Mouse (Mus musculus) forebrain, embryonic 14.5 days (tissue): ENCODE measurements around the gene Stk24. TPM values are rescaled to one million over a fixed set of nuclear protein-coding genes. Genes with fewer than 3 reads are reported as not detected.

Experiments used
- ATAC-seq: fragments of 200-750 bp; cut with Nextera tagmentation; 2 replicates; pipeline ENCODE4 v1.8.0; 2017; ENCODE audit warnings: mild to moderate bottlenecking, moderate library complexity
- DNase-seq: peaks from one replicate; pipeline ENCODE4 v3.0.0-alpha.2; 2015; ENCODE audit warnings: low spot score
- H3K27ac ChIP-seq: fragments of 300-500 bp; sonication (generic); 2 replicates; pipeline ENCODE4 v1.5.1; 2014; ENCODE audit warnings: low read depth, mild to moderate bottlenecking, control low read depth, low read length, moderate library complexity
- H3K27me3 ChIP-seq: fragments of 300-500 bp; sonication (generic); replicated peaks from 2 replicates; pipeline ENCODE4 v1.6.1; 2014; ENCODE audit warnings: low read length, control low read depth, mixed read lengths; ENCODE audit not compliant: control insufficient read depth, insufficient read depth
- H3K36me3 ChIP-seq: fragments of 300-500 bp; sonication (generic); 2 replicates; pipeline ENCODE4 v1.6.1; 2014; ENCODE audit warnings: low read length, control low read depth; ENCODE audit not compliant: control insufficient read depth, insufficient read depth
- H3K4me1 ChIP-seq: fragments of 300-500 bp; sonication (generic); 2 replicates; pipeline ENCODE4 v1.6.1; 2014; ENCODE audit warnings: antibody characterized with exemption, low read length, control low read depth; ENCODE audit not compliant: control insufficient read depth, insufficient read depth
- H3K4me2 ChIP-seq: fragments of 300-500 bp; sonication (generic); 2 replicates; pipeline ENCODE4 v1.6.1; 2014; ENCODE audit warnings: mild to moderate bottlenecking, control low read depth, low read length
- H3K4me3 ChIP-seq: fragments of 300-500 bp; sonication (generic); 2 replicates; pipeline ENCODE4 v1.5.1; 2014; ENCODE audit warnings: low read depth, low read length, control low read depth
- H3K9ac ChIP-seq: fragments of 300-500 bp; sonication (generic); 2 replicates; pipeline ENCODE4 v1.6.1; 2014; ENCODE audit warnings: mild to moderate bottlenecking, low read length, control low read depth, moderate library complexity
- H3K9me3 ChIP-seq: fragments of 300-500 bp; sonication (generic); replicated peaks from 2 replicates; pipeline ENCODE4 v1.6.1; 2016; ENCODE audit warnings: low read length, control low read depth, mixed read lengths; ENCODE audit not compliant: control insufficient read depth
- WGBS: fragments of 180-500 bp; shearing (Covaris S2); extraction: QIAGEN DNeasy Blood & Tissue Kit; methylation state at CpG from one replicate; pipeline ENCODE4 v1.1.7; 2014; 5-methylcytosine and 5-hydroxymethylcytosine counted together
- polyA plus RNA-seq: library from polyadenylated mRNA; unstranded; fragments of >200 nt; fragmentation: Nextera tagmentation; extraction: Ambion mirVana; gene quantifications from 2 replicates; pipeline ENCODE4 v1.2.1, GENCODE M21; 2014

The Stk24 gene
- polyA plus RNA-seq, 1 experiment from 2014 or later = 20.8 TPM

DNA sequence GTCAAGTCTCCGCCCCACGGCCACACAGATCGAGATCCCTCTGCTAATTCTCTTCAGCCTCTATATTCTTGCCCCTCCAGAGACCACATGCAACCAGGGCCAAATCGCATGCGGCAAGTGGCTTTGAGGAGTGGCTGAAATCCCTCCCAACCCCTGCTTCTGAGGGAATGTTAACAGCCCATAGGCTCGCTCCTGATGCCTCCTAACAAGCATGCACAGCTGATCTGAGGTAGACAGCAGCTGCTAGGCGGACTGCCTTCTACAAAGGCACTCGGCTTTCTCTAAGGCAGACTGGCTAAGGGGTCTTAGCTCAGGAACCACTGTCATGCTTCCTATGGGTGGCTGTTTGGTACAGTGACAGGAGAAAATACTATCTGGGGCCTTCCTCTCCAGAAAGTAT lies 20.0 kb downstream of the Stk24 start:
- Histone ChIP-seq H3K36me3 (no peaks in the 10 kb centered on the region), H3K4me2 (no peak overlapping the region), H3K9me3 (no peaks in the 10 kb centered on the region), H3K27ac (no peak overlapping the region), H3K4me3 (no peak overlapping the region), H3K4me1 (no peaks in the 10 kb centered on the region), H3K9ac (no peak overlapping the region), H3K27me3 (no peaks in the 10 kb centered on the region)
- DNase-seq (no peak), ATAC-seq (no peak)
- 82% methylated on average over 8 of the region's 8 CpGs for WGBS

DNA sequence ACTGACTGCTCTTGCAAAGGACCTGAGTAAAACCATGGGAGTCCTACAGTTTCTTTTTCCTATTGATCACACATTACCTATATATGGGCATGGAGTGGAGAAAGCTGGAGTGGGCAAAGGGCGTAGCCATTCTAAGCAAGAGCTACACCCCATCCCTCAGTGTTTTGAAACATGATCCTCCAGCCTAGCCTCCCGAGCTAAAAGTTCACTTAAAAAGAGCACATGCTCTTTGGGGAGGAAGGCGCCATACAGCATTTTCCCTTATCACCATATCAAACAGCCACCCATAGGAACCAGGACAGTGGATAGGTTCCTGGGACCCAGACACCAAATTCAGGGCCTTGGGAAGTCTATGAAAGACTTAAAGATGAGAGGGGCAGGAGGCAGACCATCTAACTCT lies 20.8 kb downstream of the Stk24 start:
- no peak overlapping the region for H3K4me3 ChIP-seq
- H3K9me3 ChIP-seq = no peaks in the 10 kb centered on the region
- H3K27ac ChIP-seq = no peak overlapping the region
- no peak overlapping the region for H3K4me2 ChIP-seq
- H3K9ac ChIP-seq = no peak overlapping the region
- ATAC-seq (no peak), DNase-seq (no peak)
- 56% methylated on average over 3 of the region's 3 CpGs for WGBS
- H3K27me3 ChIP-seq = no peaks in the 10 kb centered on the region
- no peaks in the 10 kb centered on the region for H3K36me3 ChIP-seq
- no peaks in the 10 kb centered on the region for H3K4me1 ChIP-seq

DNA sequence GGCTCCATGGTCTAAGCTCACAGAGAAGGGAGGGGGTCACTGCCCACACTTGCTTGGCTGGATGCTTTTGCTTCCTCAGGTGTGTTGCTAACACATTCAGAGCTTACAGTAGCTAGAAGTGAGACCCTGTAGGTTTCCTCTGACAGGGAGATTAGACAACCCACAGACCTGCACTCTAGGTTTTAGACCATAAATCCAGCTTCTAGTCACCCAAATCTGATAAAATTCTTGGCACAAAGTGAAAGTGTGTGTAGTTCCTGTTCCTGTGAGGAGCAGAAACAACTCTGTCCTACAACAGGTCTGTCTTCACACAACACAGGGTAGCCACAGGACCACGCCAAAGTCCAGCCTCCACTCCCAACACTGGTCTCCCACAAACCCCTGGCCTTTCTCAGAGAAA lies 21.5 kb downstream of the Stk24 start:
- no peaks in the 10 kb centered on the region for H3K36me3 ChIP-seq
- ATAC-seq = no peak
- no peaks in the 10 kb centered on the region for H3K9me3 ChIP-seq
- DNase-seq = no peak
- H3K4me3 ChIP-seq = no peak overlapping the region
- no peaks in the 10 kb centered on the region for H3K4me1 ChIP-seq
- no peaks in the 10 kb centered on the region for H3K27me3 ChIP-seq
- H3K27ac ChIP-seq = no peak overlapping the region
- no peak overlapping the region for H3K9ac ChIP-seq
- 97% methylated on average over 1 of the region's 1 CpGs for WGBS
- H3K4me2 ChIP-seq = no peak overlapping the region

DNA sequence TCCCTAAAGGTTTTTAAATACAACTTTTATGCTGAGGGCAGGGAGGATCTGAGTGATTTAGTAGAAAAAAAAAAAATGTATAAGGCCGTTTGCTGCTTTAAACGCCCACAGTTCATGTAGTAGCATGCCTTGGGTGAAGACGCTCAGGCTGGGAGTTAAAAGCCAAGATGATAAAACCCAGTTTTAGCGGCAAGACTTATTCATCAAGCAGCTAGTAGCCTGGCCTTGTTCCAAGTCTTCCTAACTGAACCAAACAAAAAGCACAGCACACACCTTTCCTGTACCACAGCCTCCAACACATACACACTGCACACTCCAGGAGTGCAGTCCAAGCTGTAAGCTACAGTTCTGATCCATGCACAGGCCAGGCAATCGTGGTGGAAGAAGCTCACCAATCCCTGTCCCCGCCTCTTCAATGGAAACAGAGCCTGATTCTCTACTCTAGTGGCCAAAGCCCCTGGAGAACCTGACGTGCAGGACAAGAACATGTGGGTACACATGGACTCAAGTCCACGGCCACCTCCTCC lies 23.4 kb downstream of the Stk24 start:
- Histone ChIP-seq H3K4me3 (no peak overlapping the region), H3K36me3 (no peaks in the 10 kb centered on the region), H3K27ac (no peak overlapping the region), H3K27me3 (no peaks in the 10 kb centered on the region), H3K4me2 (no peak overlapping the region), H3K4me1 (no peaks in the 10 kb centered on the region), H3K9ac (no peak overlapping the region), H3K9me3 (no peaks in the 10 kb centered on the region)
- DNase-seq = no peak
- no peak for ATAC-seq
- 69% methylated on average over 8 of the region's 8 CpGs for WGBS

DNA sequence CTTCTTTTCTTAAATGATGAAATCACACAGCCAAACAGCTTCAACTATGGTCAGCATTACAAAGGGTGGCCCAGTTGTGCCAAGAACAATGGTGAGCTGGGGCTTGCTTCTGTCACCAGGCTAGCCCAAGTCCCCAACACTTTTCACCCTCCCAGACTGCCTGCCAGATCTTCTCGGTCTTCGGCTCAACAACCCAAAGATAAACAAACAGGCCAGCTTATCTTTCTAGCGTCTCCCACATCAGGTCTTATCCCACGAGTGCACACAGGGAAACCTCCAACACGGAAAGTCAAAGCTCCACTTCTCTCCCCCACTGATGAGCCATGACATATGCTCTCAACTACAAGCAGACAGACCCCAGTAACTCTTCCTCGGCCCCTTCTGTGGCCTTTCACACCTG lies 24.1 kb downstream of the Stk24 start:
- H3K27ac ChIP-seq = no peak overlapping the region
- 85% methylated on average over 6 of the region's 6 CpGs for WGBS

DNA sequence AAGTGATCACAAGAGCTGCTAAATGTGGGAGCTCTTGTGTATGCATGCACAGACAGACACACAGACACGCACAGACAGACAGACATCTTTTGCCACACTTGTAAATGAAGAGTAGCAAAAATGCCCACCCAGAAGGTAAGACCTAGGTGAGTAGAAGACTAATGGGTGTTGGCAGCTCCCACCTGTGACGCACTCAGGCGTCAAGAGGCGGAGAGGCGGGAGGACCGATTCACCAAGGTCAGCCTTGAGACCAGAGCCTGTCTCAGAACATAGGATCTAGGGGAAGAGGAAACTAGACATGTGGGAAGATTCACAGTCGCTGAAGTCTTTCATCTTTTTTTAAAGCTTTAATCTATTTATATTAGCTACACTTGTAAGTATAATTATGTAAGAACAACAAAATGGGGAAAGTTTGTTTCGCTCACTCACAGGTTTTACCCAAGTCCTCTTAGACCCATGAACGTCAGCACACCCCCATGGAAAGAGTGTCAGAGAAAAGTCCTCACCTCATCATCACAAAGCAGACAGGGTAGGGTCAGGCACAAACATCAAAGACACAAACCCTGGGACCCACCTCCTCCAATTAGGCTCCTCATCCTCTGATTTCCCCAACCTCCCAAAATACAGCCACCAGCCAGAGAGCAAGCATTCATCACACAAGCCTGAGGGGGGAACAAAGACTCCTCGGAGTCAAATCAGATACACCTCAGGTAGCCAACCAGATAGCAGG lies 26.0 kb downstream of the Stk24 start:
- Histone ChIP-seq H3K9me3 (no peaks in the 10 kb centered on the region), H3K9ac (no peak overlapping the region), H3K4me2 (no peak overlapping the region), H3K4me3 (no peak overlapping the region), H3K36me3 (no peaks in the 10 kb centered on the region), H3K27me3 (no peaks in the 10 kb centered on the region), H3K27ac (no peak overlapping the region), H3K4me1 (no peaks in the 10 kb centered on the region)
- DNase-seq (no peak), ATAC-seq (no peak)
- WGBS = 89% methylated on average over 10 of the region's 10 CpGs

More for the DNA sequence above, 24.1 kb downstream of the Stk24 start:
- Histone ChIP-seq H3K4me2 (no peak overlapping the region), H3K4me3 (no peak overlapping the region), H3K27me3 (no peaks in the 10 kb centered on the region), H3K36me3 (no peaks in the 10 kb centered on the region), H3K9me3 (no peaks in the 10 kb centered on the region), H3K4me1 (no peaks in the 10 kb centered on the region), H3K9ac (no peak overlapping the region)
- ATAC-seq = no peak
- DNase-seq = no peak

DNA sequence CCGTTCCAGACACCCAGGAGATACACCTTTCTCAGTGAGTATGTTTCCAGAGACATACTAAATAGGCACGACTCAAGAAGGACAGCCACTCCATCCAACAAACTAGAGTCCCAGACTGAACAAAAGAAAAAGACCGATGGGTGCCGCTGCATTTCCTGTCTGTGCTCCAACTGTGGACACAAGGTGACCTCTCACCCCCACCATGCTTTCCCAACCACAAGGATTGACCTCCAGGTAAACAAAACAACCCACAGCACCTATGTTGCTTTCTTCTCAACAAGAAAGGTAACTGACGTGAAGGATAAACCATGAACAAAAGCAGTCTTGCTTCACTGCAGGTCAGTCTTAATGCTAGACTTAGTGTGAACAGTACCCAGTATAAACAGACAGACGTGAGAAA lies 27.1 kb downstream of the Stk24 start:
- 91% methylated on average over 6 of the region's 6 CpGs for WGBS
- no peak overlapping the region for H3K9ac ChIP-seq
- no peak overlapping the region for H3K4me2 ChIP-seq
- H3K27me3 ChIP-seq = no peaks in the 10 kb centered on the region
- H3K27ac ChIP-seq = no peak overlapping the region
- DNase-seq (no peak), ATAC-seq (no peak)
- no peaks in the 10 kb centered on the region for H3K9me3 ChIP-seq
- H3K4me1 ChIP-seq = peaks cover 4% of the 10 kb centered on the region; the same call in 1 of the 2 replicates
- no peak overlapping the region for H3K4me3 ChIP-seq
- no peaks in the 10 kb centered on the region for H3K36me3 ChIP-seq

DNA sequence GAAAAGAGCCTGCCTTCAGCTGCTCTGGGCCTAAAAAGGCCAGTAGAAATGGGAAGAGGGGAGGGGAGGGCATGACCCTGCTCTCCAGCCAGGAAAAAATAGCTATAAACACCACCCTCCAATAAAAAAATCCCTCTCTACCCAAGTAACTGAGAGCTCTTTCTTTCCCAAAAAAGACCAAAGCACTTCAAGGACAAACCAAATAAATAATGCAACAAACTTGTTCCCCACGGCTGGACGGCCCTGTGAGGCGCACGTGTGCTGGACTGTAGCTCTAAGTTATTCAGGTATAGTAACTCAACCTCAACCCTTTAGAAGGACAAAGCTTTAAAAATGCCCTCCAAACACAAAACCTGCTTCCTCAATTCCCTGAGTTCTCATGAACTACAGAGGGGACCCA lies 28.1 kb downstream of the Stk24 start:
- Histone ChIP-seq H3K9me3 (no peaks in the 10 kb centered on the region), H3K9ac (no peak overlapping the region), H3K27me3 (no peaks in the 10 kb centered on the region), H3K4me3 (no peak overlapping the region), H3K36me3 (no peaks in the 10 kb centered on the region), H3K27ac (no peak overlapping the region), H3K4me1 (peaks cover 4% of the 10 kb centered on the region; the same call in 1 of the 2 replicates), H3K4me2 (no peak overlapping the region)
- ATAC-seq = no peak
- DNase-seq = no peak
- 90% methylated on average over 4 of the region's 4 CpGs for WGBS

DNA sequence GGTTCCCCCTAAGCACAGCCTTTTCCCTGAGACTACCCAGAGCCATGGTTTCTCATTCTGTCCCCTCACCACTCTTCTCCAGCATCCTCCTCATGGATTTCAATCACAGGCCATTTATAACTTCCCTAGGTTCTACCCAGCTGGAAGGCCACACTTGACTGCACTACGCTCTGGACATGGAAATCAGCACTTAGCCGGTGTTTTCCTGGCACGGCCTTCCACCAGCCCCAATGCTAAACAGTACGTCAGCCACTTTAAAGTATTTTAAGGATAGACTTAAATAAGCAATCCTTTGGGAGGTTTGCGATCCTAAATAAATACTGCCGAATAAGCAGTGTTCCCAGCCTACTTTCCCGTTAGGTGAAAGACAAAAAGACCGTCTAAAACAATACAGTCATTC lies 29.8 kb downstream of the Stk24 start:
- no peak overlapping the region for H3K4me2 ChIP-seq
- no peak overlapping the region for H3K27ac ChIP-seq
- H3K4me3 ChIP-seq = no peak overlapping the region
- H3K27me3 ChIP-seq = no peaks in the 10 kb centered on the region
- WGBS = 82% methylated on average over 8 of the region's 8 CpGs
- DNase-seq (no peak), ATAC-seq (no peak)
- peaks cover 4% of the 10 kb centered on the region; the same call in 1 of the 2 replicates for H3K4me1 ChIP-seq
- H3K36me3 ChIP-seq = no peaks in the 10 kb centered on the region
- no peak overlapping the region for H3K9ac ChIP-seq
- H3K9me3 ChIP-seq = no peaks in the 10 kb centered on the region
